Mouse (Mus musculus) inflammation-experienced regulatory T-cells (primary cell): ENCODE results near the gene Cybrd1. TPM values are rescaled to one million over a fixed set of nuclear protein-coding genes. Genes with fewer than 3 reads are reported as not detected.

Experiments
- polyA plus RNA-seq, 2 experiments: library from polyadenylated mRNA; unstranded; fragments of 100-300 nt; shearing (Covaris generic); gene quantifications; one replicate each; pipeline ENCODE4 v1.2.1; 2017

Cybrd1 gene
- polyA plus RNA-seq: under 1 TPM; 0.05 to 0.33 TPM

GRCm38 (mm10) chr2:71117797-71118708 is at the start of gene Cybrd1:
TSS of gene Cybrd1 (plus strand) at chr2:71117923.

Other genes starting within 250 kb of the Cybrd1 start
- gene Dcaf17, start 62.6 kb upstream of the Cybrd1 start, polyA plus RNA-seq: 10 to 100 TPM; 37.9 to 38.6 TPM
- 10 to 100 TPM; 21.2 to 21.8 TPM for gene Mettl8, start 62.3 kb upstream of the Cybrd1 start, polyA plus RNA-seq
- gene Dync1i2, start 93.8 kb downstream of the Cybrd1 start, polyA plus RNA-seq: 10 to 100 TPM; 43.4 to 45.7 TPM
- 100 to 1,000 TPM in 1 of 2 experiments, 10 to 100 TPM in 1; 81.1 to 103 TPM for gene Slc25a12, start 249.8 kb downstream of the Cybrd1 start, polyA plus RNA-seq